Mouse (Mus musculus): ENCODE measurements around the gene Cir1. TPM values are rescaled to one million over a fixed set of nuclear protein-coding genes. Genes with fewer than 3 reads are reported as not detected.

The Cir1 gene
- polyA plus RNA-seq, 1 experiment from 2014 or later: 28.6 TPM

DNA sequence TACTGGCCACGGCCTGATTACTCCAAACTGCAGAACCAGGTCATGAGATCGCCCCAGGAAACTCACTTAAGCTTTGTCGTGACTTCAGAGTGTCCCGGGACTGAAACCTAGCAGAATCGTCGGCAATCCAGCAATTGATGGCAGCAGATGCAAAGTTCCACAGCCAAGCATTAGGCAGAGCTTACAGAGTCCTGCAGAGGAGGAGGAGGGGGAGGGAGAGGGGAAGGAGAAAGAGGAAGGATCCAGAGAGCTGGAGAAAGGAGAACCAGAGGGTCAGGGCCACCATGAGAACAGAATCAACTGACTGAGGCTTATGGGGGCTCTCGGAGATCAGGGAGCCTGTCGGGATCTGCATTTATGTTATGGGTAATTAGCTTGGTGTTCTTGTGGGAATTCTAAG, 25.9 kb upstream of the Cir1 start:
- H3K36me3 ChIP-seq: no peaks in the 10 kb centered on the region; the same call in 1 of the 2 replicates
- no peaks in the 10 kb centered on the region for H3K27me3 ChIP-seq
- no peak overlapping the region for H3K9ac ChIP-seq
- no peak overlapping the region for H3K4me3 ChIP-seq
- ATAC-seq (ENCODE audit: low FRiP score, low read depth): no peak
- no peak overlapping the region for H3K4me2 ChIP-seq (replicated peaks)
- WGBS: 60% methylated on average over 8 of the region's 8 CpGs
- H3K27ac ChIP-seq: no peak overlapping the region
- no peaks in the 10 kb centered on the region for H3K4me1 ChIP-seq
- H3K9me3 ChIP-seq: no peaks in the 10 kb centered on the region

DNA sequence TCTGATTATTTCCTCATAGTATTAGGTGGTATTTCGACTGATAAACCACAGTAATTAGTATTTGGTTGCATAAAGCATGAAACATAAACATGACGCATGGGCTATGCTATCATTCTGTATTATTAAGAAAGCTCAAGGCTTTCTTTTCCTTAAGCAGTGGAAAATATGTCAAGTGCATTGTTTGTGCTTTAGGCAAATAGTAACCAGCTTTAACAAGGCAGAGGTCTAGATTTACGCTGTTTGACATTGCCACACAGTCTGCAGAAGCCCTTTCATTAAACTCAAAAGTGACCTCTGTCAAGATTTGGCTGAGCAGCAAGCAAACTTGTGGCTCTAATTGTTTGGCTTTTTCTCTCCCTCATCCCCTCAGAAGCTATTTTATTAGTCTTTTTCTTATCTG, 23.4 kb upstream of the Cir1 start:
- no peaks in the 10 kb centered on the region; the same call in 1 of the 2 replicates for H3K36me3 ChIP-seq
- H3K4me2 ChIP-seq (replicated peaks): no peak overlapping the region
- no peak for ATAC-seq (ENCODE audit: low FRiP score, low read depth)
- H3K9me3 ChIP-seq: no peaks in the 10 kb centered on the region
- WGBS: 87% methylated on average over 3 of the region's 3 CpGs
- H3K27ac ChIP-seq: no peak overlapping the region
- H3K27me3 ChIP-seq: no peaks in the 10 kb centered on the region
- no peak overlapping the region for H3K4me3 ChIP-seq
- H3K4me1 ChIP-seq: no peaks in the 10 kb centered on the region
- no peak overlapping the region for H3K9ac ChIP-seq

- H3K4me2 ChIP-seq (replicated peaks): no peak overlapping the region
- no peaks in the 10 kb centered on the region for H3K4me1 ChIP-seq
- no peaks in the 10 kb centered on the region for H3K27me3 ChIP-seq
- ATAC-seq (ENCODE audit: low FRiP score, low read depth): no peak
- H3K36me3 ChIP-seq: no peaks in the 10 kb centered on the region
- H3K9me3 ChIP-seq: no peaks in the 10 kb centered on the region
- 88% methylated on average over 5 of the region's 5 CpGs for WGBS
- no peak overlapping the region for H3K4me3 ChIP-seq
- no peak overlapping the region for H3K9ac ChIP-seq
- H3K27ac ChIP-seq: no peak overlapping the region
Measured at GRCm38 (mm10) chr2:73325871-73326270, 13.4 kb upstream of the Cir1 start.

- Histone ChIP-seq H3K4me3 (no peak overlapping the region), H3K9ac (no peak overlapping the region), H3K27me3 (no peaks in the 10 kb centered on the region), H3K4me2 (replicated peaks) (no peak overlapping the region), H3K4me1 (no peaks in the 10 kb centered on the region), H3K36me3 (no peaks in the 10 kb centered on the region; the same call in 1 of the 2 replicates), H3K27ac (no peak overlapping the region), H3K9me3 (no peaks in the 10 kb centered on the region)
- no peak for ATAC-seq (ENCODE audit: low FRiP score, low read depth)
- 51% methylated on average over 12 of the region's 12 CpGs for WGBS
Measured at GRCm38 (mm10) chr2:73322991-73323390, 10.5 kb upstream of the Cir1 start.

DNA sequence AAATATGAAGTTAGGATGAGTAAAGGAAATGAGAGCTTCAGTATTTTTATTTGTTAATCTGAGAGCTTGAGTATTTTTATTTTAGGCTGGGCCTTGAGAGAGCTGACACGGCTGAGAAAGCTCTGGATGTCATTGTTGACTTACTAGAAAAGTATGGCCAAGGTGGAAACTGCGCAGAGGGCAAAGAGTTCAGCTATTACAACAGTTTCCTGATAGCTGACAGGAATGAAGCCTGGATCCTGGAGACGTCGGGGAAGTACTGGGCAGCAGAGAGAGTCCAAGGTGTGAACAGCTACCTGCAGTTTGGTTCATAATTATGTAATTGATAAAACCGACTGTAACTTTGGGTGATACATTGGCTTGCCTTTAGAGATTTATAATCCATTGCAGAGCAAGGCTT, 6.7 kb upstream of the Cir1 start:
- H3K27ac ChIP-seq: no peak overlapping the region
- no peak for ATAC-seq (ENCODE audit: low FRiP score, low read depth)
- H3K27me3 ChIP-seq: no peaks in the 10 kb centered on the region
- H3K4me2 ChIP-seq (replicated peaks): no peak overlapping the region
- no peaks in the 10 kb centered on the region; the same call in 1 of the 2 replicates for H3K36me3 ChIP-seq
- no peak overlapping the region for H3K4me3 ChIP-seq
- no peaks in the 10 kb centered on the region for H3K4me1 ChIP-seq
- H3K9me3 ChIP-seq: no peaks in the 10 kb centered on the region
- H3K9ac ChIP-seq: no peak overlapping the region
- WGBS: 85% methylated on average over 5 of the region's 5 CpGs

DNA sequence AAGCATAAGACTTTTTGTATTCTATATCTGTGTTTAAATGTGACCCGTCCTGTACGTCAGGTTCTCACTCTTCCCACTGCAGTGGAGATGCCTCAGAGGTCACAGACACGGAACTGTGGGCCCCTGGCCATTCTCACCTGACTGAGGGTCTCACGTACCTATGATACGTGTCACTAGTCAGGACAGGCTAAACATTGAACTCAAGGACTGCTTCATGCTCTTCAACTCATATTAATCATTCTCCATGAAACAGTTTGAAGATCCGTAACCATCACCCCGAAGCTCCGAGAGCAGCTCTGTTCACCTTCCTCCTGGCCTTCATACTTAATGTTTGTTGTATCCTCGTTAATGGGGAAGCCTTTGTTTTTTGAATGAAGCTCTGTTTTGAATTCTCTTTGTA, 4.9 kb upstream of the Cir1 start:
- WGBS: 91% methylated on average over 9 of the region's 9 CpGs
- no peaks in the 10 kb centered on the region for H3K27me3 ChIP-seq
- no peak overlapping the region for H3K4me3 ChIP-seq
- H3K9ac ChIP-seq: no peak overlapping the region
- peaks cover 7% of the 10 kb centered on the region for H3K4me1 ChIP-seq
- H3K4me2 ChIP-seq (replicated peaks): no peak overlapping the region
- ATAC-seq (ENCODE audit: low FRiP score, low read depth): no peak
- no peaks in the 10 kb centered on the region for H3K9me3 ChIP-seq
- no peak overlapping the region for H3K27ac ChIP-seq
- no peaks in the 10 kb centered on the region; the same call in 1 of the 2 replicates for H3K36me3 ChIP-seq

DNA sequence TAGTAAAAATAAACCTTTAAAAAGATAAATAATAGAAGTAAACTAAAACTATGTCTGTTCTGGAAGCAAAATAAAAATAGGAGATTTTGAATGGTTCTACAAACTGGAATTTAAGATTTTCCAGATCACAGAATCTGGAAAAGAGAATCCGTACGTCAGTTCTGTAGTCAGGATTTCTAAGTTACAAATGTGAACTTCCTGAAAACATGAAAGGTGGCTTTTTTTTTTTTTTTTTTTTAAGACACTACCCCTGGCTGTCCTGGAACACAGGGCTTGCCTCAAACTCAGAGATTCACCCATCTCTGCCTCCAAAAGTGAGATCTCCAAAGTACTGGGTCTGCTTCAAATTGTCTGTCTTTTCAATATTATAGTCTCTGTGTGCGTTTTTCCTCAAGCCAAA, 1.8 kb upstream of the Cir1 start:
- 94% methylated on average over 3 of the region's 3 CpGs for WGBS
- no peaks in the 10 kb centered on the region for H3K9me3 ChIP-seq
- H3K36me3 ChIP-seq: peaks cover 14% of the 10 kb centered on the region
- no peak overlapping the region for H3K4me3 ChIP-seq
- H3K9ac ChIP-seq: no peak overlapping the region
- H3K27me3 ChIP-seq: no peaks in the 10 kb centered on the region
- no peak overlapping the region for H3K4me2 ChIP-seq (replicated peaks)
- no peak overlapping the region for H3K27ac ChIP-seq
- no peak for ATAC-seq (ENCODE audit: low FRiP score, low read depth)
- peaks cover 17% of the 10 kb centered on the region for H3K4me1 ChIP-seq

GRCm38 (mm10) chr2:73313117-73313501, 608 bp upstream of the Cir1 start:
- Histone ChIP-seq H3K4me2 (replicated peaks) (peak overlapping the region; percentile 64), H3K9ac (peak overlapping the region; percentile 68), H3K36me3 (peaks cover 25% of the 10 kb centered on the region), H3K9me3 (no peaks in the 10 kb centered on the region), H3K27me3 (no peaks in the 10 kb centered on the region), H3K27ac (peak overlapping the region; percentile 76; the same call in 1 of the 2 replicates), H3K4me3 (peak overlapping the region; percentile 73), H3K4me1 (peaks cover 17% of the 10 kb centered on the region)
- ATAC-seq (ENCODE audit: low FRiP score, low read depth): no peak
- 43% methylated on average over 14 of the region's 14 CpGs for WGBS

- Histone ChIP-seq H3K27me3 (no peaks in the 10 kb centered on the region), H3K9ac (no peak overlapping the region), H3K27ac (no peak overlapping the region), H3K4me3 (no peak overlapping the region), H3K9me3 (no peaks in the 10 kb centered on the region), H3K4me2 (replicated peaks) (no peak overlapping the region), H3K4me1 (peaks cover 2% of the 10 kb centered on the region; the same call in 1 of the 2 replicates), H3K36me3 (peaks cover 83% of the 10 kb centered on the region)
- ATAC-seq (ENCODE audit: low FRiP score, low read depth): no peak
- 89% methylated on average over 7 of the region's 7 CpGs for WGBS
Measured at GRCm38 (mm10) chr2:73306006-73306405, 6.5 kb downstream of the Cir1 start.

GRCm38 (mm10) chr2:73304506-73304905, 8.0 kb downstream of the Cir1 start:
- 91% methylated on average over 5 of the region's 5 CpGs for WGBS

GRCm38 (mm10) chr2:73302722-73303121, 9.8 kb downstream of the Cir1 start:
- no peak for ATAC-seq (ENCODE audit: low FRiP score, low read depth)
- WGBS: 94% methylated on average over 9 of the region's 9 CpGs

More at GRCm38 (mm10) chr2:73304506-73304905, 8.0 kb downstream of the Cir1 start:
- Histone ChIP-seq H3K9ac (no peak overlapping the region), H3K36me3 (peaks cover 75% of the 10 kb centered on the region), H3K4me1 (no peaks in the 10 kb centered on the region), H3K27ac (no peak overlapping the region), H3K4me3 (no peak overlapping the region), H3K9me3 (no peaks in the 10 kb centered on the region), H3K27me3 (no peaks in the 10 kb centered on the region), H3K4me2 (replicated peaks) (no peak overlapping the region)
- ATAC-seq (ENCODE audit: low FRiP score, low read depth): no peak

DNA sequence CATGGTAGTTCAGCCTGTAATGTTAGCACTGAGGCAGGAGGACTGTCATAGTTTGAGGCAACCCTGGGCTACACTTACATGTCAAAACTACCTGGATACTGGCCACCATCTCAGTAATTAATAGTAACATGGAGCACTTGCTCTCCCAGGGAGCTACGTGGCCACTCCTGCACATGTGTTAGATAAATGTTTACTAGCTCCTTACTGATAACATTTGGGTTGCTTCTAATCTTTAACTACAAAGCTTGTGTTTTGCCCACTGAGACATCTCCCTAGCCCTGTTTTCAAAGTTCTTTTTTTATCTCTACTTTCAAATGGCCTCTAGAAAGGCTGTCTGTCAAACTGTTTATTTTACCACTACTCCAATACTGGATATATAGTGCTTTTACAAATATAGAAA, 10.5 kb downstream of the Cir1 start:
- H3K27ac ChIP-seq: no peak overlapping the region
- no peak for ATAC-seq (ENCODE audit: low FRiP score, low read depth)
- no peaks in the 10 kb centered on the region for H3K27me3 ChIP-seq
- H3K4me1 ChIP-seq: no peaks in the 10 kb centered on the region
- H3K9ac ChIP-seq: no peak overlapping the region
- 88% methylated on average over 1 of the region's 1 CpGs for WGBS
- no peak overlapping the region for H3K4me3 ChIP-seq
- no peak overlapping the region for H3K4me2 ChIP-seq (replicated peaks)
- H3K9me3 ChIP-seq: no peaks in the 10 kb centered on the region
- H3K36me3 ChIP-seq: peaks cover 54% of the 10 kb centered on the region

More at GRCm38 (mm10) chr2:73302722-73303121, 9.8 kb downstream of the Cir1 start:
- Histone ChIP-seq H3K9ac (no peak overlapping the region), H3K9me3 (no peaks in the 10 kb centered on the region), H3K4me2 (replicated peaks) (no peak overlapping the region), H3K27me3 (no peaks in the 10 kb centered on the region), H3K36me3 (peaks cover 61% of the 10 kb centered on the region), H3K4me1 (no peaks in the 10 kb centered on the region), H3K27ac (no peak overlapping the region), H3K4me3 (no peak overlapping the region)

- peaks cover 37% of the 10 kb centered on the region for H3K36me3 ChIP-seq
- H3K4me1 ChIP-seq: no peaks in the 10 kb centered on the region
- ATAC-seq (ENCODE audit: low FRiP score, low read depth): no peak
- no peak overlapping the region for H3K4me2 ChIP-seq (replicated peaks)
- H3K9me3 ChIP-seq: no peaks in the 10 kb centered on the region
- H3K9ac ChIP-seq: no peak overlapping the region
- WGBS: 84% methylated on average over 3 of the region's 3 CpGs
- no peak overlapping the region for H3K27ac ChIP-seq
- H3K27me3 ChIP-seq: no peaks in the 10 kb centered on the region
- no peak overlapping the region for H3K4me3 ChIP-seq
Measured at GRCm38 (mm10) chr2:73298841-73299240, 13.7 kb downstream of the Cir1 start.

All from limb, embryonic 13.5 days (tissue).